Mouse (Mus musculus) stomach, postnatal 0 days (tissue): ENCODE data around the gene Akap13.

Experiments used
- CTCF ChIP-seq: IDR thresholded peaks from 2 replicates; pipeline ENCODE4 v1.5.1; 2016; ENCODE audit warnings: antibody characterized with exemption, low read depth, mild to moderate bottlenecking, moderate library complexity
- EP300 ChIP-seq: optimal IDR thresholded peaks from 2 replicates; pipeline ENCODE3; 2016; ENCODE audit warnings: antibody characterized with exemption

- no peak for TF ChIP-seq EP300
- TF ChIP-seq CTCF, result no peak
Observed at GRCm38 (mm10) chr7:75498627-75499026, 43.3 kb downstream of the Akap13 start.
